Mouse (Mus musculus) MEL (cell line): ENCODE results near the gene Kcnj6. TPM values are rescaled to one million over a fixed set of nuclear protein-coding genes. Genes with fewer than 3 reads are reported as not detected.

Source experiments
- DNase-seq: peaks from one replicate; pipeline ENCODE4 v3.0.0; 2011; ENCODE audit warnings: low read depth, low spot score
- H3K27ac ChIP-seq: 2 replicates; pipeline ENCODE4 v1.5.1; 2012; ENCODE audit warnings: low read depth, mild to moderate bottlenecking, control low read depth, low read length, moderate library complexity; ENCODE audit not compliant: control insufficient read depth
- H3K27me3 ChIP-seq, 2 experiments: fragments of 150-350 bp in 1 of 2; sonication (generic) in 1 of 2; 2 replicates each; pipeline ENCODE4 v1.6.1; 2012; ENCODE audit warnings: low read length in 2 of 2, mild to moderate bottlenecking in 2 of 2, improper control_type of control experiment in 1 of 2, moderate library complexity in 1 of 2; ENCODE audit not compliant: insufficient read depth in 2 of 2, control insufficient read depth in 1 of 2
- H3K36me3 ChIP-seq, 2 experiments: 2 replicates each; pipeline ENCODE4 v1.6.1; 2012 to 2014; ENCODE audit warnings: low read length in 2 of 2, improper control_type of control experiment in 1 of 2, inconsistent platforms in 1 of 2, mild to moderate bottlenecking in 1 of 2; ENCODE audit not compliant: insufficient read depth in 2 of 2, control insufficient read depth in 1 of 2
- H3K4me1 ChIP-seq, 2 experiments: fragments of 150-350 bp in 1 of 2; sonication (generic) in 1 of 2; 2 replicates each; pipeline ENCODE4 v1.6.1; 2012; ENCODE audit warnings: low read length in 2 of 2, improper control_type of control experiment in 1 of 2, mild to moderate bottlenecking in 1 of 2; ENCODE audit not compliant: insufficient read depth in 2 of 2, control insufficient read depth in 1 of 2
- H3K4me3 ChIP-seq, 2 experiments: fragments of 150-350 bp in 1 of 2; sonication (generic) in 1 of 2; 2 replicates each; pipeline ENCODE4 v1.5.1; 2012; ENCODE audit warnings: low read depth in 2 of 2, low read length in 2 of 2, mild to moderate bottlenecking in 2 of 2, moderate library complexity in 2 of 2, control low read depth in 1 of 2, improper control_type of control experiment in 1 of 2; ENCODE audit not compliant: control insufficient read depth in 1 of 2, insufficient read depth in 1 of 2
- H3K79me2 ChIP-seq: 2 replicates; pipeline ENCODE4 v1.6.1; 2012; ENCODE audit warnings: mild to moderate bottlenecking, low read length, moderate library complexity; ENCODE audit not compliant: control insufficient read depth, poor library complexity, insufficient read depth
- H3K9ac ChIP-seq: 2 replicates; pipeline ENCODE4 v1.6.1; 2012; ENCODE audit warnings: low read depth, mild to moderate bottlenecking, control low read depth, low read length, moderate library complexity; ENCODE audit not compliant: control insufficient read depth, poor library complexity, severe bottlenecking
- H3K9me3 ChIP-seq: fragments of 150-350 bp; sonication (generic); replicated peaks from 2 replicates; pipeline ENCODE4 v1.6.1; 2012; ENCODE audit warnings: mild to moderate bottlenecking, low read length, improper control_type of control experiment, moderate library complexity; ENCODE audit not compliant: insufficient read depth
- BHLHE40 ChIP-seq: IDR thresholded peaks from 2 replicates; pipeline ENCODE4 v1.6.1; 2012; ENCODE audit warnings: low read depth, mild to moderate bottlenecking, inconsistent platforms, low read length, improper control_type of control experiment, borderline replicate concordance
- CHD1 ChIP-seq: IDR thresholded peaks from 2 replicates; pipeline ENCODE4 v1.6.1; 2012; ENCODE audit warnings: low read depth, mild to moderate bottlenecking, inconsistent platforms, low read length, improper control_type of control experiment
- CHD2 ChIP-seq: IDR thresholded peaks from 2 replicates; pipeline ENCODE4 v1.6.1; 2011; ENCODE audit warnings: low read length, improper control_type of control experiment
- CTCF ChIP-seq, 3 experiments: IDR thresholded peaks in 2 of 3; conservative IDR thresholded peaks in 1 of 3; 2 replicates each; pipeline ENCODE4 v1.5.1; 2011 to 2012; ENCODE audit warnings: low read length in 3 of 3, low read depth in 2 of 3, mild to moderate bottlenecking in 2 of 3, improper control_type of control experiment in 1 of 3, inconsistent platforms in 1 of 3, mixed read lengths in 1 of 3, moderate library complexity in 1 of 3; ENCODE audit not compliant: control insufficient read depth in 1 of 3, insufficient read depth in 1 of 3, poor library complexity in 1 of 3, severe bottlenecking in 1 of 3
- E2F4 ChIP-seq: IDR thresholded peaks from 2 replicates; pipeline ENCODE4 v1.6.1; 2011; ENCODE audit warnings: low read depth, low read length, improper control_type of control experiment, borderline replicate concordance
- ELF1 ChIP-seq: IDR thresholded peaks from 2 replicates; pipeline ENCODE4 v1.6.1; 2014; ENCODE audit warnings: low read depth, mild to moderate bottlenecking, inconsistent platforms, low read length, improper control_type of control experiment, moderate library complexity
- EP300 ChIP-seq, 2 experiments: IDR thresholded peaks; 2 replicates each; pipeline ENCODE4 v1.6.1; 2011; ENCODE audit warnings: improper control_type of control experiment in 2 of 2, low read length in 2 of 2, low read depth in 1 of 2, mild to moderate bottlenecking in 1 of 2
- JUND ChIP-seq: IDR thresholded peaks from 2 replicates; pipeline ENCODE4 v1.6.1; 2011; ENCODE audit warnings: low read depth, mild to moderate bottlenecking, improper control_type of control experiment, low read length
- KAT2A ChIP-seq: conservative IDR thresholded peaks from 2 replicates; pipeline ENCODE4 v1.6.1; 2012; ENCODE audit warnings: low read depth, low read length, improper control_type of control experiment, inconsistent platforms
- MAFK ChIP-seq: IDR thresholded peaks from 2 replicates; pipeline ENCODE4 v1.6.1; 2011; ENCODE audit warnings: low read depth, mild to moderate bottlenecking, low read length, improper control_type of control experiment, borderline replicate concordance
- MAX ChIP-seq: IDR thresholded peaks from 2 replicates; pipeline ENCODE4 v1.6.1; 2011; ENCODE audit warnings: low read length, improper control_type of control experiment
- MYC ChIP-seq: IDR thresholded peaks from 2 replicates; pipeline ENCODE4 v1.6.1; 2011; ENCODE audit warnings: low read depth, mild to moderate bottlenecking, low read length, improper control_type of control experiment, moderate library complexity
- NELFE ChIP-seq: IDR thresholded peaks from 2 replicates; pipeline ENCODE4 v1.6.1; 2011; ENCODE audit warnings: low read depth, low read length, improper control_type of control experiment
- POLR2A ChIP-seq, 2 experiments: IDR thresholded peaks; 2 replicates each; pipeline ENCODE4 v1.6.1; 2011 to 2012; ENCODE audit warnings: low read length in 2 of 2, mild to moderate bottlenecking in 2 of 2, control low read depth in 1 of 2, improper control_type of control experiment in 1 of 2, low read depth in 1 of 2, moderate library complexity in 1 of 2; ENCODE audit not compliant: control insufficient read depth in 1 of 2, insufficient read depth in 1 of 2, poor library complexity in 1 of 2
- POLR2AphosphoS2 ChIP-seq: IDR thresholded peaks from 2 replicates; pipeline ENCODE4 v1.6.1; 2011; ENCODE audit warnings: low read length, improper control_type of control experiment
- RAD21 ChIP-seq: IDR thresholded peaks from 2 replicates; pipeline ENCODE4 v1.6.1; 2011; ENCODE audit warnings: mild to moderate bottlenecking, low read depth, low read length, improper control_type of control experiment
- RCOR1 ChIP-seq: IDR thresholded peaks from 2 replicates; pipeline ENCODE4 v1.6.1; 2012; ENCODE audit warnings: low read depth, mild to moderate bottlenecking, inconsistent platforms, low read length, improper control_type of control experiment
- SMC3 ChIP-seq: IDR thresholded peaks from 2 replicates; pipeline ENCODE4 v1.6.1; 2011; ENCODE audit warnings: low read depth, low read length, improper control_type of control experiment
- TBP ChIP-seq: IDR thresholded peaks from 2 replicates; pipeline ENCODE4 v1.8.0; 2011; ENCODE audit warnings: low read depth, low read length, improper control_type of control experiment
- TCF12 ChIP-seq: IDR thresholded peaks from 2 replicates; pipeline ENCODE4 v1.6.1; 2014; ENCODE audit warnings: low read depth, mild to moderate bottlenecking, inconsistent platforms, low read length, improper control_type of control experiment, moderate library complexity
- UBTF ChIP-seq: IDR thresholded peaks from 2 replicates; pipeline ENCODE4 v1.6.1; 2012; ENCODE audit warnings: low read depth, mild to moderate bottlenecking, inconsistent platforms, low read length, improper control_type of control experiment, moderate library complexity, borderline replicate concordance; ENCODE audit not compliant: insufficient read depth
- USF2 ChIP-seq, 2 experiments: IDR thresholded peaks; 2 replicates each; pipeline ENCODE4 v1.6.1; 2011 to 2012; ENCODE audit warnings: improper control_type of control experiment in 2 of 2, low read length in 2 of 2, borderline replicate concordance in 1 of 2, inconsistent platforms in 1 of 2, low read depth in 1 of 2, mild to moderate bottlenecking in 1 of 2; ENCODE audit not compliant: insufficient read depth in 1 of 2
- ZC3H11A ChIP-seq: IDR thresholded peaks from 2 replicates; pipeline ENCODE4 v1.6.1; 2012; ENCODE audit warnings: low read depth, mild to moderate bottlenecking, inconsistent platforms, low read length, improper control_type of control experiment
- ZKSCAN1 ChIP-seq: IDR thresholded peaks from 2 replicates; pipeline ENCODE4 v1.6.1; 2012; ENCODE audit warnings: low read depth, mild to moderate bottlenecking, inconsistent platforms, low read length, improper control_type of control experiment, moderate library complexity
- polyA plus RNA-seq, 2 experiments: library from polyadenylated mRNA; stranded (reverse) in 1 of 2; unstranded in 1 of 2; fragments of >175 nt in 1 of 2; fragments of >200 nt in 1 of 2; gene quantifications; 2 replicates each; pipeline versions ENCODE4 v1.2.1 to v1.2.4; 2012; ENCODE audit warnings: low replicate concordance in 2 of 2, low read depth in 1 of 2; ENCODE audit not compliant: insufficient read length in 2 of 2, insufficient read depth in 1 of 2, missing spikeins in 1 of 2
- total RNA-seq: library from RNA; depleted of rRNA; stranded (reverse); fragments of 300-350 nt; gene quantifications from 2 replicates; pipeline ENCODE4 v1.2.3, GENCODE M21; 2012

Gene Kcnj6
- total and polyA plus RNA-seq, 3 experiments, result not detected

GRCm38 (mm10) chr16:94979499-94979898 lies 18.0 kb downstream of the Kcnj6 start:
- Histone ChIP-seq H3K9ac (no peak overlapping the region), H3K27ac (no peak overlapping the region), H3K36me3 (no peaks in the 10 kb centered on the region), H3K4me1 (no peaks in the 10 kb centered on the region), H3K79me2 (no peaks in the 10 kb centered on the region)
- TF ChIP-seq MYC (no peak), EP300 (IDR thresholded peaks at IDR 0.05; ENCODE audit: low read depth in 1 of 2, low read length in 2 of 2) (no peak), CHD1 (no peak), NELFE (no peak), CTCF (IDR thresholded peaks at IDR 0.05 in 2 of 3, conservative IDR thresholded peaks at IDR 0.05 in 1 of 3; ENCODE audit: control insufficient read depth in 1 of 3, insufficient read depth in 1 of 3, low read depth in 2 of 3, low read length in 3 of 3, poor library complexity in 1 of 3, severe bottlenecking in 1 of 3) (no peak), TCF12 (no peak), SMC3 (no peak)
- TF ChIP-seq, all 39 proteins: peak for 0
- H3K27me3 ChIP-seq, result no peaks in the 10 kb centered on the region
- no peak overlapping the region for H3K4me3 ChIP-seq
- DNase-seq, result no peak
- H3K9me3 ChIP-seq, result no peaks in the 10 kb centered on the region

- Histone ChIP-seq H3K4me3 (no peak overlapping the region), H3K79me2 (no peaks in the 10 kb centered on the region), H3K27me3 (no peaks in the 10 kb centered on the region), H3K9ac (no peak overlapping the region), H3K36me3 (no peaks in the 10 kb centered on the region), H3K9me3 (no peaks in the 10 kb centered on the region), H3K4me1 (no peaks in the 10 kb centered on the region), H3K27ac (no peak overlapping the region)
- TF ChIP-seq UBTF (no peak), BHLHE40 (no peak), KAT2A (no peak), EP300 (IDR thresholded peaks at IDR 0.05; ENCODE audit: low read depth in 1 of 2, low read length in 2 of 2) (no peak), ZKSCAN1 (no peak)
- peak; percentile 59 for DNase-seq
Observed at GRCm38 (mm10) chr16:94972080-94972855, 25.2 kb downstream of the Kcnj6 start.

GRCm38 (mm10) chr16:94968941-94969340 lies 28.6 kb downstream of the Kcnj6 start:
- Histone ChIP-seq H3K27ac (no peak overlapping the region), H3K4me1 (no peaks in the 10 kb centered on the region), H3K9ac (no peak overlapping the region), H3K9me3 (no peaks in the 10 kb centered on the region), H3K27me3 (no peaks in the 10 kb centered on the region), H3K79me2 (no peaks in the 10 kb centered on the region), H3K4me3 (no peak overlapping the region), H3K36me3 (no peaks in the 10 kb centered on the region)
- TF ChIP-seq JUND (no peak), MAFK (no peak), TBP (no peak), POLR2AphosphoS2 (no peak), RCOR1 (no peak), E2F4 (no peak), MAX (no peak), POLR2A (IDR thresholded peaks at IDR 0.05; ENCODE audit: control insufficient read depth in 1 of 2, insufficient read depth in 1 of 2, low read depth in 1 of 2, low read length in 2 of 2, poor library complexity in 1 of 2) (no peak), EP300 (IDR thresholded peaks at IDR 0.05; ENCODE audit: low read depth in 1 of 2, low read length in 2 of 2) (no peak), NELFE (no peak), RAD21 (no peak), KAT2A (no peak), CHD2 (no peak), USF2 (IDR thresholded peaks at IDR 0.05; ENCODE audit: borderline replicate concordance in 1 of 2, insufficient read depth in 1 of 2, low read depth in 1 of 2, low read length in 2 of 2) (no peak), ELF1 (no peak), ZC3H11A (no peak)
- no peak for DNase-seq
